Mouse (Mus musculus) intestine, embryonic 15.5 days (tissue): ENCODE results near the gene Gm26566. TPM values are rescaled to one million over a fixed set of nuclear protein-coding genes. Genes with fewer than 3 reads are reported as not detected.

ENCODE experiments used
- ATAC-seq: fragments of 200-750 bp; cut with Nextera tagmentation; 2 replicates; pipeline ENCODE4 v1.8.0; 2017; ENCODE audit warnings: moderate TSS enrichment, moderate library complexity
- H3K27ac ChIP-seq: fragments of 300-500 bp; sonication (generic); 2 replicates; pipeline ENCODE4 v1.5.1; 2015; ENCODE audit warnings: mild to moderate bottlenecking, inconsistent platforms
- H3K27me3 ChIP-seq: fragments of 300-500 bp; sonication (generic); replicated peaks from 2 replicates; pipeline ENCODE4 v1.6.1; 2015; ENCODE audit warnings: inconsistent platforms
- H3K36me3 ChIP-seq: fragments of 300-500 bp; sonication (generic); 2 replicates; pipeline ENCODE4 v1.6.1; 2015; ENCODE audit warnings: inconsistent platforms
- H3K4me1 ChIP-seq: fragments of 300-500 bp; sonication (generic); replicated peaks from 2 replicates; pipeline ENCODE4 v1.6.1; 2015; ENCODE audit warnings: inconsistent platforms
- H3K4me2 ChIP-seq: fragments of 300-500 bp; sonication (generic); replicated peaks from 2 replicates; pipeline ENCODE4 v1.6.1; 2015; ENCODE audit warnings: mild to moderate bottlenecking, inconsistent platforms
- H3K4me3 ChIP-seq: fragments of 300-500 bp; sonication (generic); replicated peaks from 2 replicates; pipeline ENCODE4 v1.5.1; 2015; ENCODE audit warnings: inconsistent platforms
- H3K9ac ChIP-seq: fragments of 300-500 bp; sonication (generic); 2 replicates; pipeline ENCODE4 v1.6.1; 2015; ENCODE audit warnings: inconsistent platforms
- H3K9me3 ChIP-seq: fragments of 300-500 bp; sonication (generic); 2 replicates; pipeline ENCODE4 v1.6.1; 2016; ENCODE audit warnings: inconsistent platforms
- WGBS: fragments of 180-500 bp; shearing (Covaris S2); methylation state at CpG from one replicate; pipeline ENCODE4 v1.1.7; 2015; 5-methylcytosine and 5-hydroxymethylcytosine counted together
- polyA plus RNA-seq: library from polyadenylated mRNA; unstranded; fragments of >200 nt; fragmentation: Nextera tagmentation; extraction: Ambion mirVana; gene quantifications from 2 replicates; pipeline ENCODE4 v1.2.1, GENCODE M21; 2015

The Gm26566 gene
- polyA plus RNA-seq, result 0.80 and 0.97 TPM in 2 replicates

- Histone ChIP-seq H3K4me3 (peak within 1 kb of the TSS; percentile 57), H3K27me3 (no peaks in the 10 kb centered on the region), H3K9ac (peak within 1 kb of the TSS; percentile 74), H3K36me3 (peaks cover 9% of the 10 kb centered on the region), H3K4me2 (peak within 1 kb of the TSS; percentile 75), H3K27ac (peak within 1 kb of the TSS; percentile 95), H3K4me1 (peaks cover 15% of the 10 kb centered on the region), H3K9me3 (no peaks in the 10 kb centered on the region)
- peak; percentile 98 for ATAC-seq
- under 1% methylated on average over 82 of the region's 82 CpGs for WGBS
These were observed at the start of gene Gm26566, which contains the start of gene Klhl9 for GRCm38 (mm10) chr4:88721791-88722721. Gene Gm26566, plus strand, starts transcription at chr4:88721805. Gene Klhl9, minus strand, starts transcription at chr4:88722465.

- no peaks in the 10 kb centered on the region for H3K9me3 ChIP-seq
- H3K4me3 ChIP-seq, result no peak within 1 kb of the TSS
- no peak within 1 kb of the TSS for H3K9ac ChIP-seq
- ATAC-seq, result no peak
- WGBS, result 81% methylated on average over 1 of the region's 1 CpGs
- H3K36me3 ChIP-seq, result no peaks in the 10 kb centered on the region
- H3K4me1 ChIP-seq, result no peaks in the 10 kb centered on the region
- H3K4me2 ChIP-seq, result no peak within 1 kb of the TSS
- no peaks in the 10 kb centered on the region for H3K27me3 ChIP-seq
- H3K27ac ChIP-seq, result no peak within 1 kb of the TSS
These were observed 44.8 kb upstream of the Gm26566 start, which contains the start of gene Ifna16 for GRCm38 (mm10) chr4:88676824-88677223. Gene Ifna16, minus strand, starts transcription at chr4:88676924.

- H3K9me3 ChIP-seq, result no peaks in the 10 kb centered on the region
- H3K4me3 ChIP-seq, result no peak overlapping the region
- no peak overlapping the region for H3K9ac ChIP-seq
- H3K27ac ChIP-seq, result no peak overlapping the region
- no peaks in the 10 kb centered on the region for H3K27me3 ChIP-seq
- H3K4me2 ChIP-seq, result no peak overlapping the region
- no peak for ATAC-seq
- H3K36me3 ChIP-seq, result no peaks in the 10 kb centered on the region
- 40% methylated on average over 8 of the region's 8 CpGs for WGBS
- no peaks in the 10 kb centered on the region for H3K4me1 ChIP-seq
These were observed 41.2 kb upstream of the Gm26566 start for GRCm38 (mm10) chr4:88680362-88680761.

GRCm38 (mm10) chr4:88681353-88681752, 40.3 kb upstream of the Gm26566 start:
- 61% methylated on average over 3 of the region's 3 CpGs for WGBS
- no peak for ATAC-seq
- H3K4me2 ChIP-seq, result no peak overlapping the region
- H3K4me3 ChIP-seq, result no peak overlapping the region
- H3K9ac ChIP-seq, result no peak overlapping the region
- H3K4me1 ChIP-seq, result no peaks in the 10 kb centered on the region
- H3K9me3 ChIP-seq, result no peaks in the 10 kb centered on the region
- H3K27me3 ChIP-seq, result no peaks in the 10 kb centered on the region
- no peak overlapping the region for H3K27ac ChIP-seq
- H3K36me3 ChIP-seq, result no peaks in the 10 kb centered on the region

DNA sequence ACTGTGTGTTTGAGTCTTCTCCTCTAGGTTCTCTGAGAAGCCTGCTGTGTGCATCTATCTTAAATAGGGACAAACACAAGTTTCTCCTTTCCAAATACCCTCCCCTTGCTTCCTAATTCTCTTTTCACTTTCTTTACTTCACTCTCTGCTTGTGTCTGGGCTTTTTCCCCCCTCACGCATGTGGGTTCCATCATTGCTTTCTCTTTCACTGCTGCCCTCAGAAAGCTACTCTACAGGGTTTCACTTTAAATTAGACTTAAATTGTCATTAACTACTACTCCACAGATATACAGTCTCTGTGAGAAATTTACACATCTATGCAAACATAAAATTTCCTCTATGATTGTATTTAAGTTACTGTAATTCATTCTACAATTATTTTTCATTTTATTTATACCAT, 37.8 kb upstream of the Gm26566 start, which contains the start of gene Ifna2:
Gene Ifna2 (minus strand): TSS at position 101 of the 400 bp plus-strand sequence.
- Histone ChIP-seq H3K36me3 (no peaks in the 10 kb centered on the region), H3K9me3 (no peaks in the 10 kb centered on the region), H3K4me2 (no peak within 1 kb of the TSS), H3K4me1 (no peaks in the 10 kb centered on the region), H3K27ac (no peak within 1 kb of the TSS), H3K9ac (no peak within 1 kb of the TSS), H3K27me3 (no peaks in the 10 kb centered on the region), H3K4me3 (no peak within 1 kb of the TSS)
- WGBS, result 79% methylated on average over 1 of the region's 1 CpGs
- ATAC-seq, result no peak

- 64% methylated on average over 2 of the region's 2 CpGs for WGBS
- H3K27ac ChIP-seq, result no peak within 1 kb of the TSS
- H3K9me3 ChIP-seq, result no peaks in the 10 kb centered on the region
- no peaks in the 10 kb centered on the region for H3K27me3 ChIP-seq
- no peaks in the 10 kb centered on the region for H3K4me1 ChIP-seq
- no peak within 1 kb of the TSS for H3K4me3 ChIP-seq
- ATAC-seq, result no peak
- no peak within 1 kb of the TSS for H3K9ac ChIP-seq
- H3K36me3 ChIP-seq, result no peaks in the 10 kb centered on the region
- H3K4me2 ChIP-seq, result no peak within 1 kb of the TSS
These were observed 30.3 kb upstream of the Gm26566 start, which contains the start of gene Ifnab for GRCm38 (mm10) chr4:88691259-88691658. Gene Ifnab, minus strand, starts transcription at chr4:88691359.

DNA sequence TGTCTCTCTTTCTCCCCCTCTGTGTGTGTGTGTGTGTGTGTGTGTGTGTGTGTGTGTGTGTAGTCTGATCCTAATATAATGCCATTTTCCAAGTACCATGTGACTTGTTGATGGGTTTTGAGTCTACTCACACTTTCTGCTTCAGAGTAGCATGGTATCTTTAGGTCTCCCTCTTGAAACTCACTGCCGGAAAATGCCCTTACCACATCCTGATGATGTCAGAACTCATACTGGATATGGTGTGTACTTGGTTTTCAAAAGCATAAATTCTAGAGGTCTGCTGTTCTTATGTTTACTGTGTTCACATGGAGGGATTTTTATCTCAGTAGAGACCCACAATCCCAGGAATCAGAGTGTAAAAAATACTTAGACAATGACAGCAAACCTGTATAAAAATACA, 29.1 kb upstream of the Gm26566 start:
- no peak for ATAC-seq
- Histone ChIP-seq H3K4me2 (no peak overlapping the region), H3K9me3 (no peaks in the 10 kb centered on the region), H3K36me3 (no peaks in the 10 kb centered on the region), H3K27ac (no peak overlapping the region), H3K4me3 (no peak overlapping the region), H3K4me1 (no peaks in the 10 kb centered on the region), H3K9ac (no peak overlapping the region), H3K27me3 (no peaks in the 10 kb centered on the region)
- WGBS, result 85% methylated on average over 1 of the region's 1 CpGs

DNA sequence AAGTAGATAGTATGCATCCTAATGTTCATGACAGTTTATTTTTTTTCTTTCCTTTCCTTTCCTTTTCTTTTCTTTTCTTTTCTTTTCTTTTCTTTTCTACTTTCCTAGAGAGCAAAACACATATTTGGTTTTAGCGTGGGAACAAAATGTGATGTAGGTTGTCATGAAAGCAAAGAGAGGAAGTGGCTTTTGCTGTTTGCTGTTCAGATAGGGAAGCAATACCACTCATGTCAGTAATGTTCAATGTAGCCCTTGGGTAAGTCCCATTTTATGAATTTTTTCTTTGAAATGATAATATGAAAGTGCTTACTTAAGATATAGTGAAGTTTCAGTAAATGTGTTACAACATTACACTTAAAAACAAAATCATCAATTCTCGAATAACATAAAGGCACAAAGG, 28.2 kb upstream of the Gm26566 start:
- H3K4me2 ChIP-seq, result no peak overlapping the region
- WGBS, result 79% methylated on average over 2 of the region's 2 CpGs
- H3K9me3 ChIP-seq, result no peaks in the 10 kb centered on the region
- no peak overlapping the region for H3K27ac ChIP-seq
- H3K36me3 ChIP-seq, result no peaks in the 10 kb centered on the region
- no peak for ATAC-seq
- H3K27me3 ChIP-seq, result no peaks in the 10 kb centered on the region
- H3K4me1 ChIP-seq, result no peaks in the 10 kb centered on the region
- H3K9ac ChIP-seq, result no peak overlapping the region
- H3K4me3 ChIP-seq, result no peak overlapping the region

GRCm38 (mm10) chr4:88696237-88696884, 25.2 kb upstream of the Gm26566 start:
- H3K4me3 ChIP-seq, result no peak overlapping the region
- peak; percentile 94 for ATAC-seq
- no peaks in the 10 kb centered on the region for H3K4me1 ChIP-seq
- H3K9me3 ChIP-seq, result no peaks in the 10 kb centered on the region
- no peak overlapping the region for H3K27ac ChIP-seq
- no peak overlapping the region for H3K4me2 ChIP-seq
- no peaks in the 10 kb centered on the region for H3K36me3 ChIP-seq
- H3K9ac ChIP-seq, result no peak overlapping the region
- H3K27me3 ChIP-seq, result no peaks in the 10 kb centered on the region
- 19% methylated on average over 3 of the region's 3 CpGs for WGBS

DNA sequence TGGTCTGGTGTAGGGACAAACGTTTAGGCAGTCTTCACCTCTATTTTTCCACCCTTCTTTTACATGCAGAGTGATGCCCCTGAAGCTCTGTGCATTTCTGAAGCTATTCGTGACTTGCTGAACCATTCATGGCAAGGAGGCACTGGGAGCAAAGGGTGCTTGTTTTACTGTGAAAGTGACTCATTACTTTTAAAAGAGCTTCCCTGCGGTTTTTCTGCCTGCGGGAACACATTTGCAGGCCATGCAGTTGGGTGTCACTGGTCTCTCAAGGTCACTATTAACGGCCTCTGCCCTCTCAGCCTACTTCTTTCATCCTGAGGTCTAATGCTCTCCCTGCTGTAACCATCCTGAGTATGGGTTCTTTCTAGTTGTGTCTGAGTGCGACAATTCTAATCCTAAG, 24.5 kb upstream of the Gm26566 start:
- H3K4me1 ChIP-seq, result no peaks in the 10 kb centered on the region
- H3K36me3 ChIP-seq, result no peaks in the 10 kb centered on the region
- no peak overlapping the region for H3K9ac ChIP-seq
- H3K9me3 ChIP-seq, result no peaks in the 10 kb centered on the region
- WGBS, result 55% methylated on average over 6 of the region's 6 CpGs
- no peak overlapping the region for H3K4me3 ChIP-seq
- no peak overlapping the region for H3K4me2 ChIP-seq
- H3K27ac ChIP-seq, result no peak overlapping the region
- H3K27me3 ChIP-seq, result no peaks in the 10 kb centered on the region
- no peak for ATAC-seq

GRCm38 (mm10) chr4:88697753-88698152, 23.9 kb upstream of the Gm26566 start:
- H3K36me3 ChIP-seq, result no peaks in the 10 kb centered on the region
- H3K4me2 ChIP-seq, result no peak overlapping the region
- H3K9me3 ChIP-seq, result no peaks in the 10 kb centered on the region
- H3K4me1 ChIP-seq, result no peaks in the 10 kb centered on the region
- H3K27ac ChIP-seq, result no peak overlapping the region
- H3K9ac ChIP-seq, result no peak overlapping the region
- ATAC-seq, result peak; percentile 56; the same call in 1 of the 2 replicates
- H3K4me3 ChIP-seq, result no peak overlapping the region
- no peaks in the 10 kb centered on the region for H3K27me3 ChIP-seq
- 72% methylated on average over 4 of the region's 4 CpGs for WGBS

DNA sequence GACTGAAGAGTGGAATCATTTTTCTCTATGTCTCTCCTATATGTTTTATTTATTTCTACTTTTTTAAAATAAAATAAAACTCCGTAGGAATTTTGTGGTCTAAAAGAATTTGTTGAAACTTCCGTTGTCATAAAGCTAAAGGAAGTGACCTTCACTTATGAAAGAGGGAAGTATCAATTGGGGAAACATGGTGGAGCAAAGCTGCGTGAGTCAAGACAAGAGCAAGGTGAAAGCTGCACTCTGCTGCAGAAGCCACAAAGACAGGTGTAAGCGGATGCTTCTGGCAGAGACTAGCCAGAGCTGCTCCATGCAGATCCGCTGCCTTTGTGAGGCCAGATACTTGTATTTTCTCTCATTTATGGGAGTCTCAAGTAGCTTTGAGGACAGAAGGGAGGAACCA, 22.8 kb upstream of the Gm26566 start:
- Histone ChIP-seq H3K4me1 (no peaks in the 10 kb centered on the region), H3K9ac (no peak overlapping the region), H3K27ac (no peak overlapping the region), H3K9me3 (no peaks in the 10 kb centered on the region), H3K4me3 (no peak overlapping the region), H3K4me2 (no peak overlapping the region), H3K27me3 (no peaks in the 10 kb centered on the region), H3K36me3 (no peaks in the 10 kb centered on the region)
- ATAC-seq, result no peak
- 73% methylated on average over 5 of the region's 5 CpGs for WGBS
